In the genomic region with DNA sequence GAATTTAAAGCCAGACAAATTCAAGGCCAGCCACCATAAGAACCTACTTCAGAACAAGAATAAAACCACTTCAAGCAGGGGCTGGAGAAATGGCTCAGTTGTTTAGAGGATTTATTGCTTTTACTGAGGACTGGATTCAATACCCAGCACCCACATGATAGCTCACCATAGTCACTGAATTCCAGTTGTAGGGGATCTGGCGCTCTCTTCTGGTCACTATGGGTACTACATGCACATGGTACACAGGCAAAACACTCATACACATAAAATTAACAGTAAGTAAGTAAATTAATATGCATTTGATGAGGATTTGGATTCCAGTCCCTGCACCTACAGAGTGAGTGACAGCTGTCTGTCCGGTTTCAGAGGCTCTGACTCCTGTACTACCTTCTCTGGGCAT, we compare ENCODE assay signal across 11 mouse cellular contexts. TPM values are rescaled to one million over a fixed set of nuclear protein-coding genes. Genes with fewer than 3 reads are reported as not detected.
A peak's percentile ranks its signal among the peaks of the same experiment; 100 is the strongest.
DNase-seq lines count a peak whose midpoint lies in the region; ATAC-seq and TF ChIP-seq lines count a peak whose summit lies in the region.
"Had no signal": no experiment of that assay in that cellular context is flagged by ENCODE, and none has a peak within 500 bp of the region (broad histone marks: within the 10 kb centered on the region; RNA-seq: fewer than 3 reads in every experiment).

No protein-coding gene starts in this region.

- H3K4me2 ChIP-seq in forebrain, embryonic 13.5 days: no peak overlapping the region

- peak; percentile 32; the same call in 1 of the 2 replicates for TF ChIP-seq CTCF in kidney, adult 2 months (conservative IDR thresholded peaks at IDR 0.05; ENCODE audit: insufficient read depth, insufficient read length, low read depth, low read length)

- no peak overlapping the region for H3K9ac ChIP-seq in forebrain, embryonic 13.5 days

- no peaks in the 10 kb centered on the region for H3K36me3 ChIP-seq in kidney, adult 2 months (ENCODE audit: control insufficient read depth, insufficient read depth, low read length)
- no peaks in the 10 kb centered on the region for H3K36me3 ChIP-seq in forebrain, embryonic 13.5 days (ENCODE audit: poor library complexity, severe bottlenecking)
- H3K36me3 ChIP-seq: forebrain, embryonic 10.5 days had no signal

- H3K4me1 ChIP-seq in kidney, adult 2 months (ENCODE audit: control insufficient read depth, insufficient read depth, low read length): peaks cover 2% of the 10 kb centered on the region; the same call in 1 of the 2 replicates
- no peaks in the 10 kb centered on the region for H3K4me1 ChIP-seq in forebrain, embryonic 13.5 days
- H3K4me1 ChIP-seq: forebrain, embryonic 10.5 days had no signal

- no peaks in the 10 kb centered on the region for H3K27me3 ChIP-seq in kidney, adult 2 months (replicated peaks; ENCODE audit: control insufficient read depth, insufficient read depth, low read length)
- H3K27me3 ChIP-seq in forebrain, embryonic 13.5 days: no peaks in the 10 kb centered on the region

- TF ChIP-seq POLR2A in kidney, adult 2 months (IDR thresholded peaks at IDR 0.05; ENCODE audit: low read depth, low read length): no peak

- ATAC-seq in forebrain, embryonic 13.5 days: no peak

- no peak overlapping the region for H3K4me3 ChIP-seq in kidney, adult 2 months (ENCODE audit: insufficient read depth, low read depth, low read length)
- no peak overlapping the region for H3K4me3 ChIP-seq in forebrain, embryonic 13.5 days
- H3K4me3 ChIP-seq: forebrain, embryonic 10.5 days had no signal

- no peak for DNase-seq in kidney, adult 2 months
- DNase-seq in kidney, adult 9 months: no peak
- peak; percentile 45 for DNase-seq in 3T3-L1 (ENCODE audit: low read depth, low spot score)
- peak; percentile 82 for DNase-seq in ES-CJ7 (ENCODE audit: low read depth, low spot score)
- peak; percentile 28 for DNase-seq in lung, postnatal 14 days
- no peak for DNase-seq in frontal cortex, postnatal 36 days (ENCODE audit: low spot score in 2 of 2)
- DNase-seq in urinary bladder, postnatal 14 days (ENCODE audit: low spot score): no peak
- DNase-seq: heart, postnatal 4 days had no signal

- WGBS in kidney, adult 2 months: 66% methylated on average over 2 of the region's 2 CpGs
- WGBS in forebrain, embryonic 13.5 days: 60% methylated on average over 2 of the region's 2 CpGs

- H3K27ac ChIP-seq in kidney, adult 2 months (ENCODE audit: insufficient read depth, low read depth, low read length): no peak overlapping the region
- H3K27ac ChIP-seq in forebrain, embryonic 13.5 days: no peak overlapping the region
- H3K27ac ChIP-seq: forebrain, embryonic 10.5 days had no signal

- H3K9me3 ChIP-seq in forebrain, embryonic 13.5 days (replicated peaks): no peaks in the 10 kb centered on the region
- H3K9me3 ChIP-seq: forebrain, embryonic 10.5 days had no signal

RNA-seq across cellular contexts. Expression of gene Gdf3, which starts 4.2 kb away (rescaled TPM):
- polyA plus RNA-seq in kidney, adult 2 months (2012; rRNA removed): not detected in 2 replicates
- polyA plus RNA-seq in forebrain, embryonic 13.5 days (2015; fragmentation: Nextera tagmentation; extraction: Ambion mirVana): not detected in 2 replicates

RNA-seq across cellular contexts. Expression of gene Apobec1, which starts 11.8 kb away (rescaled TPM):
- polyA plus RNA-seq in kidney, adult 2 months (2012; rRNA removed): 11.3 and 15.2 TPM in 2 replicates
- 2.9 and 3.8 TPM in 2 replicates for polyA plus RNA-seq in forebrain, embryonic 13.5 days (2015; fragmentation: Nextera tagmentation; extraction: Ambion mirVana)

RNA-seq across cellular contexts. Expression of gene Dppa3, which starts 12.2 kb away (rescaled TPM):
- not detected in 2 replicates for polyA plus RNA-seq in kidney, adult 2 months (2012; rRNA removed)
- polyA plus RNA-seq in forebrain, embryonic 13.5 days (2015; fragmentation: Nextera tagmentation; extraction: Ambion mirVana): not detected in 2 replicates
- polyA plus RNA-seq: forebrain, embryonic 10.5 days; stomach, embryonic 16.5 days had no signal

Comparison
In these comparisons a context has a peak if more than half of its experiments do, and no peak if none do; other contexts are left out.
1. DNase-seq: peak in 3T3-L1 (single experiment), ES-CJ7 (single experiment) and lung, postnatal 14 days (single experiment); none in kidney, adult 2 months (single experiment), kidney, adult 9 months (single experiment), frontal cortex, postnatal 36 days (0 of 2) and urinary bladder, postnatal 14 days (single experiment).